Mouse (Mus musculus) spleen, postnatal 4 days (tissue): ENCODE data around the gene Tsc1.

Experiments
- DNase-seq, 2 experiments: peaks; one replicate each; pipeline ENCODE4 v3.0.0; 2022; ENCODE audit warnings: low spot score in 2 of 2

Gene Tsc1

GRCm38 (mm10) chr2:28641435-28641941 is 460 bp downstream of the Tsc1 start:
- no peak for DNase-seq

GRCm38 (mm10) chr2:28643081-28643480 is 2.1 kb downstream of the Tsc1 start:
- no peak for DNase-seq

GRCm38 (mm10) chr2:28650526-28650925 is 9.5 kb downstream of the Tsc1 start:
- DNase-seq, result no peak

GRCm38 (mm10) chr2:28653351-28653750 is 12.3 kb downstream of the Tsc1 start:
- DNase-seq, result no peak

GRCm38 (mm10) chr2:28654295-28654694 is 13.3 kb downstream of the Tsc1 start:
- DNase-seq, result peak; percentile 28 to 74

- DNase-seq, result no peak
Measured at GRCm38 (mm10) chr2:28656216-28656615, 15.2 kb downstream of the Tsc1 start.

GRCm38 (mm10) chr2:28662891-28663290 is 21.9 kb downstream of the Tsc1 start:
- no peak for DNase-seq

GRCm38 (mm10) chr2:28665818-28666217 is 24.8 kb downstream of the Tsc1 start:
- DNase-seq, result no peak

- no peak for DNase-seq
Measured at GRCm38 (mm10) chr2:28671438-28671837, 30.4 kb downstream of the Tsc1 start.

- no peak for DNase-seq
Measured at GRCm38 (mm10) chr2:28676005-28676404, 35.0 kb downstream of the Tsc1 start.

- DNase-seq, result no peak
Measured at GRCm38 (mm10) chr2:28680710-28681109, 39.7 kb downstream of the Tsc1 start.

- no peak for DNase-seq
Measured at GRCm38 (mm10) chr2:28681718-28682117, 40.7 kb downstream of the Tsc1 start.

GRCm38 (mm10) chr2:28685895-28686294 is 44.9 kb downstream of the Tsc1 start:
- DNase-seq, result no peak

- peak in 1 of 2 experiments; percentile 42 for DNase-seq
Measured at GRCm38 (mm10) chr2:28688431-28688830, 47.4 kb downstream of the Tsc1 start.

GRCm38 (mm10) chr2:28692692-28693091 is 51.7 kb downstream of the Tsc1 start:
- no peak for DNase-seq

- DNase-seq, result peak in 1 of 2 experiments; percentile 18
Measured at GRCm38 (mm10) chr2:28698566-28698965, 57.5 kb downstream of the Tsc1 start.

GRCm38 (mm10) chr2:28699361-28700335 is 58.6 kb downstream of the Tsc1 start, which contains the start of the genes Spaca9 and Ak8:
Spaca9 (minus strand) TSS chr2:28699727.
Ak8 (plus strand) TSS chr2:28700164.
- peak; percentile 69 to 82 for DNase-seq

- DNase-seq, result no peak
Measured at GRCm38 (mm10) chr2:28701646-28702262, 60.7 kb downstream of the Tsc1 start.

- DNase-seq, result no peak
Measured at GRCm38 (mm10) chr2:28706106-28706636, 65.1 kb downstream of the Tsc1 start.

- no peak for DNase-seq
Measured at GRCm38 (mm10) chr2:28706787-28707186, 65.8 kb downstream of the Tsc1 start.

GRCm38 (mm10) chr2:28713036-28713435 is 72.0 kb downstream of the Tsc1 start:
- DNase-seq, result no peak

- no peak for DNase-seq
Measured at GRCm38 (mm10) chr2:28722419-28722818, 81.4 kb downstream of the Tsc1 start.
